Mouse (Mus musculus): ENCODE measurements around the gene Magee2.
"Not testable (repeated sequence)": the region's sequence is repeated elsewhere in the genome, so short reads cannot be mapped to it uniquely, and the experiment has no call there.

Magee2 gene

DNA sequence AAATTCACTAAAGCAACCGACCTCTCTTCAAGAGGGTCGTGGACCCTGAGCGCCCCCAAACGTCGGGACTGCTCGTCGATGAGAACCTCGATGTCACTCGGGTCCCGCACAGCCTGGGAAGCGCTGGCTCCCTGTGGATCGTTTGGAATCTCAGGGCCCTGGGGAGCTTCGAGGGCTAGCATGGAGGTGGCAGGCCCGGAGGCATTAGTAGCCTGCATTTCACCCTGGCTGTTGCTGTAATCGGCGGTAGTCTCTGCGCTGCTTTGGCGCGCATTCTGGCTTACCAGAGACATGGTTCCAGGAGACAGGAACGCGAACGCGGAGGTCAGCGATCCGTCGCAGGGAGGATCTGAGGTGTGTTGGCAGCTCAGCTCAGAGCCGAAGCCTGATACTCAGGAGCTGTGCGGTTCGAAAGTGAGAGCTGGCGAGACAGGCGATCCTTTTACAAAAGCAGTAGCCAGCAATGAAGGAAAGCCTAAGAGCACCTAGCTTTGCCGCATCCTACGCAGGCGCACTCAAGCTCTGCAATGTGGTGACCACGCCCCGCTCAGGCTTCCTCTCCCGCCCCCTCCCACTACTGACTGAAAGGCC is at the start of gene Magee2:
Gene Magee2 (minus strand): TSS at position 517 of the 591 bp plus-strand sequence.
- DNase-seq: peak; percentile 32

DNA sequence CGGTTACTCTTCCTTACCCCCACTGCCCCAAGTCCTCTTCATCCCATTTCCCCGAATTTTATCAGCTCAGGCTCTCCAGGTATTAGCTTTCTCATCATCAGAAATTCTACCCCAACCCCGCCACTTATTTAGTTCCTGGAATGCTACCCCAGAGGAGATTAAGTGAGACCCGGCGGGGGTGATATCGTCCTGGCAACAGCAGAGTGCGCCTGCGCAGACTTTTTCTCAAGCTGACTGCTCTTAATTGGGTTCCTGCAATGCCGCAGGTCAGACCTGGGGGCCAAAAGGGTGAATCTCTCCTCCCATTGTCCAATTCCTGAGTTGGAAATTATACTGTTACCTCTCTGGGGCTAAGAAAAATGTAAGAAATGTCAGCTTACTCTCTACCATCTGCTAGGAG is 3.5 kb downstream of the Magee2 start:
- DNase-seq: no peak

DNA sequence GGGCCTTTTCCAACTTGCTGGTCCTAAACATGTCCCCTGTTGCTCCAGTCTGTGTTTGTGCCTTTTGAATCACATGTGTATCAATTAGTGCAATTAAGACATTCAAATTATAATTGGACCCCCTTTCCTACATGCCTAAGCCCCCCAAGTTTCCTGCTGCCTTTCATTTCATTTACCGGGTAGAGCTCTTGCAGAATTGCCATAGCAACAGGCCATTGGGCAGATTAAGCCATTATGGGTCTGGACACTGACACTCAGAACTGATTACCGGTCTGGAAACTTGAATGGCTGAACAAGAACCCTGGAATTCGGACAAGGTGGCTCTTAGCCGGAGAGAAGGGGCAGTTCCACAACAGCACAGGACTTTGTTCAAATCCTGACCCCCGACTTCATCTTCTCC is 39.5 kb downstream of the Magee2 start:
- not testable (repeated sequence) for DNase-seq

DNA sequence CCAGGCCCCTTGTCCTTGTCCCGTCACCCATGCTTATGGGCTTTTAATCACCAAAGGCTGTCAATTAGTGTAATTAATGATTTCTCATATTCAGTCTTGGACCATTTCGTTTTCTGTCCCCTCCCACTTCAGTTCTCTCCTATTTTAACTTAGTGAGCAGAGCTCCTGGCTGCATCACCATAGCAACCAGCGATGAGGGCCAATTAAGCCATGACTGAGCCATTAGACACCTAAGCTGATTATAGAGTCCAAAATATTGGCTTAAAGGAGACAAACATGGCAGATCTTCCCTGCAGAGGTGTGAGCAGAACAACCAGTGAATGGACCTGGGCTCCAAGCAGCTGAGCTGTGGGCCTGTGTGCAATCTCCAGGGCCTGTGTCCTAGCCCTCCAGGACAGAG is 40.1 kb downstream of the Magee2 start:
- not testable (repeated sequence) for DNase-seq

DNA sequence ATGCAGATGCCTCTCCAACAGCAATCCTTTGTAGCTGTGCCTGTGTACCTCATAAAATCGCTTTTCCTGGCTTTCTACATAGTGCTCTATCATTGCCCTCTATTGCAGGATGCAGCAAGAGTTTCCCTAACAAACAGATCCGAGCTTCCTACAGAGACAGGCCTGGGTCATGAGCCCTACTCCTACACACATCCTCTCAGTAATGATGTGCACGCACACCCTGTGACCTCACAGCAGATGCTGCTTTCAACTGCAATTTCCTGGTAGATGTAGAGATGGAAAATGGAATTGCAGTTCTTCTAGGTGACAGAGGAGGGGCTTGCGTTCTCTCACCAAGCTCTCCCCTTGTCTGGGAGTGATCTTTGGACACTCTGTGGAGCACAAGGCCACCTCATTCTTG is 43.4 kb downstream of the Magee2 start:
- DNase-seq: not testable (repeated sequence)

Data from kidney, postnatal 14 days (tissue).